8 mouse cellular contexts compared by ENCODE assay signal in the genomic region with DNA sequence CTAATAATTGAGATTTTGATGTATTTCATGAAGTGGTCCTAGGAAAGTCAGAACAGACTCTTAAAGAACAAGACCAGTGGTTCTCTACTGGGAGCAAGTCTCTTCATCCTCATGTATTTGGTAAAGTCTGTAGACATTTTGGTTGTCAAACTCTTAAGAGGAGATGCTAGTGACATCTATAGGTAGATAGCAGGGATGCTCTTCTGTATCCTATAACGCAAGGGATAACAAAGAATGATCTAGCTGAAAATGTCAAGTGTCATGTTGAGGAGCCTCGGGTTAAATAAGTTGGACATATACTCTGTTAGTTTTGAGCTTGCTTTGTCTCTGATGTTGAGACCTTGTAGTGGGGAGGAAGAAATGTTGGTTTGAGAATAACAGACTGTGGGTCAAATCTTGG. TPM values are rescaled to one million over a fixed set of nuclear protein-coding genes. Genes with fewer than 3 reads are reported as not detected.
A peak's percentile ranks its signal among the peaks of the same experiment; 100 is the strongest.
DNase-seq lines count a peak whose midpoint lies in the region; ATAC-seq and TF ChIP-seq lines count a peak whose summit lies in the region.

No protein-coding gene starts in this region.

- WGBS in cerebellum, adult 2 months: 4% methylated on average over 2 of the region's 2 CpGs
- 23% methylated on average over 2 of the region's 2 CpGs for WGBS in limb, embryonic 14.5 days
- 9% methylated on average over 2 of the region's 2 CpGs for WGBS in stomach, postnatal 0 days

- peak overlapping the region; percentile 89 for H3K4me2 ChIP-seq in limb, embryonic 14.5 days (replicated peaks; ENCODE audit: low read depth, low read length, severe bottlenecking)
- H3K4me2 ChIP-seq in stomach, postnatal 0 days (replicated peaks; ENCODE audit: low read depth): peak overlapping the region; percentile 91

- TF ChIP-seq POLR2A in cerebellum, adult 2 months (IDR thresholded peaks at IDR 0.05; ENCODE audit: borderline replicate concordance, insufficient read depth, low read length): no peak
- no peak for TF ChIP-seq POLR2A in limb, embryonic 14.5 days (IDR thresholded peaks at IDR 0.05; ENCODE audit: borderline replicate concordance, extremely low read depth, insufficient read depth, insufficient read length)

- peak overlapping the region; percentile 97 for H3K9ac ChIP-seq in limb, embryonic 14.5 days (ENCODE audit: low read depth, low read length, severe bottlenecking)
- peak overlapping the region; percentile 28; the same call in 1 of the 2 replicates for H3K9ac ChIP-seq in stomach, postnatal 0 days (ENCODE audit: low read length)

- H3K9me3 ChIP-seq in limb, embryonic 14.5 days (ENCODE audit: control insufficient read depth, low read length): no peaks in the 10 kb centered on the region
- no peaks in the 10 kb centered on the region for H3K9me3 ChIP-seq in stomach, postnatal 0 days (ENCODE audit: control insufficient read depth, low read length)

- peak overlapping the region; percentile 72 for H3K4me3 ChIP-seq in cerebellum, adult 2 months (replicated peaks; ENCODE audit: insufficient read depth, low read depth, low read length)
- peak overlapping the region; percentile 100 for H3K4me3 ChIP-seq in limb, embryonic 14.5 days (replicated peaks; ENCODE audit: low read length)
- H3K4me3 ChIP-seq in stomach, postnatal 0 days (ENCODE audit: low read depth, low read length): peak overlapping the region; percentile 99

- TF ChIP-seq CTCF in cerebellum, adult 2 months (IDR thresholded peaks at IDR 0.05; ENCODE audit: borderline replicate concordance, insufficient read depth, low read depth, low read length): no peak
- TF ChIP-seq CTCF in stomach, postnatal 0 days (IDR thresholded peaks at IDR 0.05; ENCODE audit: low read depth): peak; percentile 24; the same call in 1 of the 2 replicates

- no peak overlapping the region for H3K27ac ChIP-seq in cerebellum, adult 2 months (ENCODE audit: insufficient read depth, low read length)
- no peak overlapping the region for H3K27ac ChIP-seq in limb, embryonic 14.5 days (replicated peaks; ENCODE audit: low read depth, low read length)
- no peak overlapping the region for H3K27ac ChIP-seq in stomach, postnatal 0 days (replicated peaks)

- no peak for TF ChIP-seq EP300 in stomach, postnatal 0 days (optimal IDR thresholded peaks at IDR 0.05)

- no peaks in the 10 kb centered on the region for H3K27me3 ChIP-seq in cerebellum, adult 2 months (ENCODE audit: control insufficient read depth, insufficient read depth, low read length)
- H3K27me3 ChIP-seq in limb, embryonic 14.5 days (ENCODE audit: control insufficient read depth, insufficient read depth, low read length): no peaks in the 10 kb centered on the region
- no peaks in the 10 kb centered on the region for H3K27me3 ChIP-seq in stomach, postnatal 0 days (ENCODE audit: control insufficient read depth, insufficient read depth, low read length)

- no peak for DNase-seq in cerebellum, adult 2 months
- DNase-seq in cerebellum, postnatal 14 days: no peak
- DNase-seq in thymus, postnatal 0 days (ENCODE audit: low spot score): peak; percentile 47
- no peak for DNase-seq in thymus, postnatal 36 days
- DNase-seq in limb, embryonic 14.5 days (ENCODE audit: low spot score): no peak
- no peak for DNase-seq in stomach, postnatal 0 days (ENCODE audit: low spot score)
- DNase-seq in frontal cortex, postnatal 14 days (ENCODE audit: low spot score in 2 of 2): no peak
- no peak for DNase-seq in gastrocnemius, postnatal 10 days

- H3K36me3 ChIP-seq in limb, embryonic 14.5 days (ENCODE audit: control insufficient read depth, insufficient read depth, low read length): peaks cover 48% of the 10 kb centered on the region
- H3K36me3 ChIP-seq in stomach, postnatal 0 days (ENCODE audit: control insufficient read depth, insufficient read depth, low read length): peaks cover 22% of the 10 kb centered on the region

- peaks cover 16% of the 10 kb centered on the region for H3K4me1 ChIP-seq in cerebellum, adult 2 months (ENCODE audit: control insufficient read depth, insufficient read depth, low read length)
- peaks cover 30% of the 10 kb centered on the region for H3K4me1 ChIP-seq in limb, embryonic 14.5 days (ENCODE audit: control insufficient read depth, insufficient read depth, low read length)
- peaks cover 3% of the 10 kb centered on the region; the same call in 1 of the 2 replicates for H3K4me1 ChIP-seq in stomach, postnatal 0 days (replicated peaks; ENCODE audit: control insufficient read depth, insufficient read depth)

- ATAC-seq in limb, embryonic 14.5 days (ENCODE audit: low FRiP score, low read depth): no peak
- ATAC-seq in stomach, postnatal 0 days (ENCODE audit: low FRiP score, low TSS enrichment): no peak

RNA-seq across cellular contexts. Expression of gene Trir, which starts 1.3 kb away (rescaled TPM):
- polyA plus RNA-seq in cerebellum, adult 2 months (2012; rRNA removed): 138 and 150 TPM in 2 replicates
- polyA plus RNA-seq in thymus, postnatal 0 days (2015; fragmentation: Nextera tagmentation; extraction: Ambion mirVana): 172 and 191 TPM in 2 replicates
- 163 and 168 TPM in 2 replicates for polyA plus RNA-seq in limb, embryonic 14.5 days (2012; rRNA removed)
- 135 and 156 TPM in 2 replicates for polyA plus RNA-seq in limb, embryonic 14.5 days (2014; fragmentation: Nextera tagmentation; extraction: Ambion mirVana)
- polyA plus RNA-seq in stomach, postnatal 0 days (2015; fragmentation: Nextera tagmentation; extraction: Ambion mirVana): 94.4 and 95.1 TPM in 2 replicates
- 10 to 100 TPM; 94.0 to 98.0 TPM for total RNA-seq in gastrocnemius, postnatal 10 days (2021)

RNA-seq across cellular contexts. Expression of gene Asna1, which starts 2.8 kb away (rescaled TPM):
- polyA plus RNA-seq in cerebellum, adult 2 months (2012; rRNA removed): 291 and 296 TPM in 2 replicates
- 90.7 and 95.8 TPM in 2 replicates for polyA plus RNA-seq in thymus, postnatal 0 days (2015; fragmentation: Nextera tagmentation; extraction: Ambion mirVana)
- 173 and 207 TPM in 2 replicates for polyA plus RNA-seq in limb, embryonic 14.5 days (2012; rRNA removed)
- polyA plus RNA-seq in limb, embryonic 14.5 days (2014; fragmentation: Nextera tagmentation; extraction: Ambion mirVana): 95.0 and 98.0 TPM in 2 replicates
- polyA plus RNA-seq in stomach, postnatal 0 days (2015; fragmentation: Nextera tagmentation; extraction: Ambion mirVana): 68.0 and 71.8 TPM in 2 replicates
- total RNA-seq in gastrocnemius, postnatal 10 days (2021): 10 to 100 TPM; 47.4 to 47.8 TPM

RNA-seq across cellular contexts. Expression of gene Tnpo2, which starts 8.8 kb away (rescaled TPM):
- polyA plus RNA-seq in cerebellum, adult 2 months (2012; rRNA removed): 92.0 and 97.9 TPM in 2 replicates
- polyA plus RNA-seq in thymus, postnatal 0 days (2015; fragmentation: Nextera tagmentation; extraction: Ambion mirVana): 27.4 and 29.0 TPM in 2 replicates
- 89.9 and 112 TPM in 2 replicates for polyA plus RNA-seq in limb, embryonic 14.5 days (2012; rRNA removed)
- 16.9 and 18.0 TPM in 2 replicates for polyA plus RNA-seq in limb, embryonic 14.5 days (2014; fragmentation: Nextera tagmentation; extraction: Ambion mirVana)
- 12.5 and 15.4 TPM in 2 replicates for polyA plus RNA-seq in stomach, postnatal 0 days (2015; fragmentation: Nextera tagmentation; extraction: Ambion mirVana)
- 10 to 100 TPM; 27.7 to 35.6 TPM for total RNA-seq in gastrocnemius, postnatal 10 days (2021)

RNA-seq across cellular contexts. Expression of gene Best2, which starts 13.6 kb away (rescaled TPM):
- 0.06 and 0.07 TPM in 2 replicates for polyA plus RNA-seq in cerebellum, adult 2 months (2012; rRNA removed)
- polyA plus RNA-seq in thymus, postnatal 0 days (2015; fragmentation: Nextera tagmentation; extraction: Ambion mirVana): 0.12 TPM in 1 of 2 replicates, not detected in the other
- polyA plus RNA-seq in limb, embryonic 14.5 days (2012; rRNA removed): 0.08 and 0.15 TPM in 2 replicates
- not detected in 2 replicates for polyA plus RNA-seq in limb, embryonic 14.5 days (2014; fragmentation: Nextera tagmentation; extraction: Ambion mirVana)
- polyA plus RNA-seq in stomach, postnatal 0 days (2015; fragmentation: Nextera tagmentation; extraction: Ambion mirVana): 0.06 and 0.16 TPM in 2 replicates
- not detected for total RNA-seq in gastrocnemius, postnatal 10 days (2021)

RNA-seq across cellular contexts. Expression of gene Fbxw9, which starts 31.9 kb away (rescaled TPM):
- 27.7 and 29.3 TPM in 2 replicates for polyA plus RNA-seq in cerebellum, adult 2 months (2012; rRNA removed)
- 15.0 and 18.0 TPM in 2 replicates for polyA plus RNA-seq in thymus, postnatal 0 days (2015; fragmentation: Nextera tagmentation; extraction: Ambion mirVana)
- 51.0 and 73.3 TPM in 2 replicates for polyA plus RNA-seq in limb, embryonic 14.5 days (2012; rRNA removed)
- polyA plus RNA-seq in limb, embryonic 14.5 days (2014; fragmentation: Nextera tagmentation; extraction: Ambion mirVana): 28.6 and 30.5 TPM in 2 replicates
- 25.7 and 28.4 TPM in 2 replicates for polyA plus RNA-seq in stomach, postnatal 0 days (2015; fragmentation: Nextera tagmentation; extraction: Ambion mirVana)
- 1 to 10 TPM; 5.5 to 7.5 TPM for total RNA-seq in gastrocnemius, postnatal 10 days (2021)
